Mouse (Mus musculus): ENCODE results near the gene Hist1h1a.

The Hist1h1a gene

DNA sequence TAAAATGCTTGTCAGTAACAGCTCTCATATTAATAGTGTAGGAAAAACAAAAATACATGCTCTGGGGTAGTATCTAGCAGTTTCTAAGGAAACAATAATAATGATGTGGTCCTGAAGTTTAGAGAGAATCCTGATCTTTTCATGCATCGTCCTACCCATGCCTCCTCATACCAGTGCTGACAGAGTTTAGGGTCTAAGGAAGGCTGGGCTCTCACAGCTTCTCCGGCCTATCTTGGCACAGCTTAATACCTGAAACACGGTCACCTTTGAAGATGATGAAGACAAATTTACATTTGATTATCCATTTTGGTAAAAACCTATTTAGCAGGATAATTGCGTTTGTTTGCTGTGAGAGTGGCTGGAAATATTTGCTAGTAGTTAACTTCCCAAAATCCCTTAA lies 19.5 kb upstream of the Hist1h1a start:
- peak; percentile 62 for DNase-seq (ENCODE audit: extremely low spot score)

DNA sequence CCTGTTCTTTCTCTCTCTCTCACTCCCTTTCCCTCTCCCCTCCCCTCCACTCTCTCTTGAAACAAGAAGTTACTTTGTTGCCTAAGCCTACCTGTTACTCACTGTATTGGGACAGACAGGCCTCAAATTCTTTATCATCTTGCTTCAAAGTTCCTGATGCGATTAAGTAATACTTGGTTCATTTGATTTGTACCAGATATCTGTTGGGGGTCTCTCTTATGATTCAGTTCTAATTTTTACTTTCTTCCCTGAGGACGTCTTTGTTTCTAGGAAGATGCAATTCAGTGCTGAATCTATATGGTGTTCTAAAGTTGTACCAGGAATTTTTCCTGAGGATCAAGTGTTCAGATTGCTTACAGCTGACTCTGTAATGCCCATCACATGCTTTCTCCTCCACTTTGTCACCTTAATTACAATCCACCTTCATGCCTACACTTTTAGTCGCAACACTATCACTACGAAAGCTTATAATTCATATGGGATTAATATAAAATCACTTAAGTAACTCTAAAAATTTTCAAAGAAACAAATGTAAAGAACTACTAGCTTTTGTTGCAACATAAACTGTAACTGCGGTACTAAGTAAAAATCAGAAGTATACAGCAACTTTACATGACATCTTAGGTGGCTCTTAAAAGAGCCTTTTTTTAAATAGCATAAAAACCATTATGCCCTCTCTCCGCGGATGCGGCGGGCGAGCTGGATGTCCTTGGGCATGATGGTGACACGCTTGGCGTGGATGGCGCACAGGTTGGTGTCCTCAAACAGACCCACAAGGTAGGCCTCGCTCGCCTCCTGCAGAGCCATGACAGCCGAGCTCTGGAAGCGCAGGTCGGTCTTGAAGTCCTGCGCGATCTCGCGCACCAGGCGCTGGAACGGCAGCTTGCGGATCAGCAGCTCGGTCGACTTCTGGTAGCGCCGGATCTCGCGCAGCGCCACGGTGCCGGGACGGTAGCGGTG lies 18.8 kb upstream of the Hist1h1a start:
- peak; percentile 80 for DNase-seq (ENCODE audit: extremely low spot score)

DNA sequence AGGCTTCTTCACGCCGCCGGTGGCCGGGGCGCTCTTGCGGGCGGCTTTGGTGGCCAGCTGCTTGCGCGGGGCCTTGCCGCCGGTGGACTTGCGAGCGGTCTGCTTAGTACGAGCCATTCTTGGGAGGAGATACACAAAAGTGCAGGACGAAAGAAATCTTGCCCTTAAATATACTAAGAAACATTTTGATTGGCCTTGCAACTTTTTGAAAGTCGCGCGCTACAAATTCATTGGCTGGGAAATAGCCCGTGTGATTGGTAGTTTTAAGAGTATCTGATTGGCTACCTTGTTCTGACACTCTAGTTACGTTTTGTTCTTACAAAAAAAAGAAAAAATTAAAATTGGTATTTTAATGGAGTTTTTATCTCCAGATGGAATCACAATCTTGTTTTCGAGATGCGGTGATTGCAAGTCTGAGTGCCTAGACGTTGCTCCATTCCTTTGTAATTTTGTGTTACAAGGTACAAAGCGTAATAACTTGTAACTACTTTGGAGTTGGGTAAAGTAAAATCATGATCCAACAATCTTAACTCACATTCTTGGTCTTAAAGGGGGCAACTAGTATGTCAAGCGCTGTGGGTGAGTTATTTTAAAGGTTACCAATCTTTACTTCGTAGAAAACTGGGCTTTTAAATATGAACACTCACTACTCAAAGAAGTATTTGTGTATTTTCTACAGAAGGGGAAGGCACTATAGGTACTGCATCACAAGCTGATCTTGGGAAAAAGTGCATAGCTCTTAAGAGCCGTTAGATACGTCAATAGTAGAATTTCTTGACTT lies 17.9 kb upstream of the Hist1h1a start, which contains the start of gene Hist1h3c:
TSS of gene Hist1h3c (minus strand) at position 222 of the 781 bp plus-strand sequence.
- DNase-seq (ENCODE audit: extremely low spot score): peak; percentile 91

DNA sequence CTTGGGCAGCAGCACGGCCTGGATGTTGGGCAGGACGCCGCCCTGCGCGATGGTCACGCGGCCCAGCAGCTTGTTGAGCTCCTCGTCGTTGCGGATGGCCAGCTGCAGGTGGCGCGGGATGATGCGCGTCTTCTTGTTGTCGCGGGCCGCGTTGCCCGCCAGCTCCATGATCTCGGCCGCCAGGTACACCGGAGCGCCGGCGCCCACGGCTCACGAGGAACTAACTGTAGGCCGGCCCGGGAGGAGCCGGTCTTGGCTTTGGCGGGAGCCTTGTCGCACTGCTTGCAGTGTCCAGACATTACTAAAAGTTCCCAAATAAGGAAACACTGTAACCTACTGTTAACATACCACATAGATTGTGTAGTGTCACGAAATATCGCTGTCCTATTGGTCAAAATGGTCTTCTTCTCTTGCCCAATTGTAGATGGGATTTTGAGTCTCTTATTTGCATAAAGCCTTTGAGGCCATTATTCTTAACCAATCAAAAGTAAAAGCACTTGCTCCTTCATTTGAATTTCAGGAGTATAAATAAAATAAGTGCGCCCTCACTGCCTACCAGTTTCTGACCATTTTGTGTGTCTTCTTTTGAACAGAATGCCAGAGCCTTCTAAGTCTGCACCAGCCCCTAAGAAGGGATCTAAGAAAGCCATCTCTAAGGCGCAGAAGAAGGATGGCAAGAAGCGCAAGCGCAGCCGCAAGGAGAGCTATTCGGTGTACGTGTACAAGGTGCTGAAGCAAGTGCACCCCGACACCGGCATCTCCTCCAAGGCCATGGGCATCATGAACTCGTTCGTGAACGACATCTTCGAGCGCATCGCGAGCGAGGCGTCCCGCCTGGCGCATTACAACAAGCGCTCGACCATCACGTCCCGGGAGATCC lies 17.0 kb upstream of the Hist1h1a start, which contains the start of gene Hist1h2bb:
TSS of gene Hist1h2bb (plus strand) at position 534 of the 880 bp plus-strand sequence.
- DNase-seq (ENCODE audit: extremely low spot score): peak; percentile 93

DNA sequence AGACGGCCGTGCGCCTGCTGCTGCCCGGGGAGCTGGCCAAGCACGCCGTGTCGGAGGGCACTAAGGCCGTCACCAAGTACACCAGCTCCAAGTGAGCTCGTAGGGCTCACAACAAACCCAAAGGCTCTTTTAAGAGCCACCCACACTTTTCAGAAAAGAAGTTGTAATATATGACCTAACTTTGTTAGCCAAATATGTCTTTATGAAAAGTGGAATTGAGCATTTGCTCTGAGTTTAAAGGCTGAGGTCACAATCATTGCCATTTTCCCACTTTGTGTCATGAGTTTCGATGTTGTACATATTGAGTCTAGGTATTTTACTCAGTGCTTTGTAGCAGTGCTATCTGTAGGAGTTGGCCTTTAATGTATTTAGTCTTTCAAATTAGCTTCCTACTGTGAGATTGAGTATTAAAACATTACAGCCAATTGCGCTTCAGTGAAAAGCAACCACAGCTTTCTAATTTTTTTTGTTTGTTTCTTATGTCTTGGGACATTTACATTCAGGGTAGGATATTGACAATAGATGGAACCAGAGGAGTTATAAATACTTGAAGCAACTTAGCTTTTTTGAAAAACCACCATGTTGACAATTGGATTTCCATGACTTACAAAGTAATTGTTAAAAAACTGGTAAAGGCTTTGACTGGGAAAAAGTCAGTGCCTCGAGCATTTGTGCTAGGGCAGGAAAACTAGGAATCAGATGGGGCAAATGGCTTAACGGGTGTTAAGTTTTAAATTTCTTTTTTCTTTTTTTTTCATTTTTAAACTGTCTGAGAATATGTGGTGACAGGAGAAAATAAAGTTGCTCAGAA lies 16.2 kb upstream of the Hist1h1a start:
- peak; percentile 72 for DNase-seq (ENCODE audit: extremely low spot score)

DNA sequence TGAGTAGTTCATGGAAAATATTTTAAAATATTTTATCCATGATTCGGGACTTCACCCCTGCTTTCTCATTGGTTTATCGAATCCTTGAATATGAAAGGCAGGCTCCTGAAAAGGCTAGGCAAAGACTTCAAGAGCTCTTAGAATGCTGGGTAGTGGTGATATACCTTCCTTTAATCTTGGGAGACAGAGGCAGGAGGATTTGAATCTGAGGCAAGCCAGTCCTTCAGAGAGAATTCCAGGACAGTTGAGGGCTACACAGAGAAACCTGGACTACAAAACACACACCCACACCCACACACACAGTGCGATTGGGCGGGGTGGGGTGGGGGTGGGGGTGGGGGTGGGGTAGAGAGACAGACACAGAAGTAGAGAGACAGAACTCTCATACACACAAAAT lies 15.6 kb upstream of the Hist1h1a start:
- peak; percentile 68 for DNase-seq (ENCODE audit: extremely low spot score)

DNA sequence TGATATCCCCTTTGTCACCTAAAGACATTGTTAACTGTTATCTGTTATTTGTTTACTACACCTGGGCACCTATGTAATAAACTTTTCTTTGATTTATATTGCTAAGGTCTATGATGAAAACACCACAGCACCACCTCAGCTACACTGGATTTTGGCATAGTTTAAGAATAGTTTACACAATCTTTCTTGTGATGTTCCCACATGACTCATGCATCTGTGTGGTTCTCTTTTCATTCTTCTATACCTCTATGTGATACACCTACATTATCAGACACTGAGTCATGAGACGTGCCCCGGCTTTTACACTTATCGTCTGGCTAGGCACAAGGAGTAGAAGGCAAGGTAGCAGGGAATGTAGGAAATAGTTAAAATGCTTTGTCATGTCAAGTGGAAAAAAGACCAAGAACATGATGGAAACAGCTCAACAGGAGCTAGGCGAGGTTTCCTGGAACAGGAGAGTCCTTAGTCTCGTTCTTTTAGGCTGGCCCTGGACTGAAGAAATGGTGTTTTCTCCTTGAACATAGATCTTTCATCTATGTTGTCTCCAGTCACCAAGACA lies 13.8 kb upstream of the Hist1h1a start:
- DNase-seq (ENCODE audit: extremely low spot score): no peak

DNA sequence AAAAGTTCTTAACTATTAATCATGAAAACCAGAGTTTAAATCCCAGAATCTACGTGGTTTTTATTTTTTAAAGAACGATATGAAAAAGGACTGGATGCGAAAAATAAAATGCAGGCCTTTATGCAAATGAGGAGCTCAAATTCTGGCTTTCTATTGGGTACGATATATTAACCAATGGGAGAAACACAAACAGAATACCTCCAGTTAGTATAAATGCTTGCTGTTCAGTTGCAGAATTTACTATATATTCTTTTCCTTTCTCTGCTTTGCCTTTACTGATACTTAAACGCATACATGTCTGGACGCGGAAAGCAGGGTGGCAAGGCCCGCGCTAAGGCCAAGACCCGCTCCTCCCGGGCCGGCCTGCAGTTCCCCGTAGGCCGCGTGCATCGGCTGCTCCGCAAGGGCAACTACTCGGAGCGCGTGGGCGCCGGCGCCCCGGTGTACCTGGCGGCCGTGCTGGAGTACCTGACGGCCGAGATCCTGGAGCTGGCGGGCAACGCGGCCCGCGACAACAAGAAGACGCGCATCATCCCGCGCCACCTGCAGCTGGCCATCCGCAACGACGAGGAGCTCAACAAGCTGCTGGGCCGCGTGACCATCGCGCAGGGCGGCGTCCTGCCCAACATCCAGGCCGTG lies 12.5 kb upstream of the Hist1h1a start, which contains the start of gene Hist1h2ab:
TSS of gene Hist1h2ab (plus strand) at position 288 of the 639 bp plus-strand sequence.
- DNase-seq (ENCODE audit: extremely low spot score): peak; percentile 91

DNA sequence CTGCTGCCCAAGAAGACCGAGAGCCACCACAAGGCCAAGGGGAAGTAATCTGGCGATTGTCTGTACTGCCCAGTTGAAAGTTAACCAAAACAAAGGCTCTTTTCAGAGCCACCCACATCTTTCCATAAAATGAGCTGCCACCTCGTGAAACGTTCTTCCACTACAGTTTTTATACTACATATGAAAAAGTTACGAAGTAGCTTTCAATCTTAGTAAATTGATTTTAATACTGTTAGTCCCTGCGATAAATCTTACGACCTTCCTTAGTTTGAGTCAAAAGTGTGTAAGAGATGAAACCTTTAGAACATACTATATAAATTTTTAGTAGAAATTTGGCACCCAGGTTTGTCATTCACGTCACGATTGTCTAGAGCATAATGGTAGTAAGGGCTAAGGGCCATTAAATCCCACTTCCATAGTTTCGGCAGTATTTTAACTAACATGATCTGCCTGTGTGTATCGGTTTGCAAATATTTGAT lies 11.9 kb upstream of the Hist1h1a start:
- DNase-seq (ENCODE audit: extremely low spot score): peak; percentile 74

DNA sequence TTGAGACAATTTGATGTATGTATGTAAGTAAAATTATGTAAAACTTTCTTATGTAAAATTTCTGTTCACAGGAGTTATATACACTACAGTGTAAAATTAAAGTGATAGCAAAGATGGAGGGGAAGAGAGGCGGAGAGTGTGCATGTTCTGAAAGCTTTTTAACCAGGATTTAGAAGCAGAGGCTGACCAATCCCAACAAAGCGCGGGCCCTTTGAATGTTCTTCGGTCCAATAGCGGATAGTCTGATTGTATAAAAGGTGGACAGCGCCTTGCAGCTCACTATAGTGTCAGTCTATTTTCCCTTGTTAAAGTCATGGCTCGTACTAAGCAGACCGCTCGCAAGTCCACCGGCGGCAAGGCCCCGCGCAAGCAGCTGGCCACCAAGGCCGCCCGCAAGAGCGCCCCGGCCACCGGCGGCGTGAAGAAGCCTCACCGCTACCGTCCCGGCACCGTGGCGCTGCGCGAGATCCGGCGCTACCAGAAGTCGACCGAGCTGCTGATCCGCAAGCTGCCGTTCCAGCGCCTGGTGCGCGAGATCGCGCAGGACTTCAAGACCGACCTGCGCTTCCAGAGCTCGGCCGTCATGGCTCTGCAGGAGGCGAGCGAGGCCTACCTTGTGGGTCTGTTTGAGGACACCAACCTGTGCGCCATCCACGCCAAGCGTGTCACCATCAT lies 11.3 kb upstream of the Hist1h1a start, which contains the start of gene Hist1h3b:
TSS of gene Hist1h3b (plus strand) at position 201 of the 675 bp plus-strand sequence.
- peak; percentile 90 for DNase-seq (ENCODE audit: extremely low spot score)

DNA sequence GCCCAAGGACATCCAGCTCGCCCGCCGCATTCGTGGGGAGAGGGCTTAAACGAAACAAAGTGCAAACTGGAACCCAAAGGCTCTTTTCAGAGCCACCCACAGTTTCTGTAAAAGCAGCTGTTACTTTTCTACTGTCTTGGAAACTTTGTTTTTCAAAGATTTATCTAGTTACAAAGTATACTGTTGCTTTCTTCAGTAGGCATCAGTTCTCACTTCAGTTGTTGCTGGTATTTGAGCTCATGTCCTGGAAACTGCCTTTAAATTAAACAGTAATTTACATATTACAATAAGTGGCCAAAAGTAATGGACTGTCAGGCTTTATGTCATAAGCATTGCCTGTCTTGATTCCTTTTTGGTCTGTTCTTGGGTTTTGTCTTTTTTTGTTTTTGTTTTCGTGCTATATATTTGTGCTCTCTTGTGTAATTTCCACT lies 10.7 kb upstream of the Hist1h1a start:
- peak; percentile 65 for DNase-seq (ENCODE audit: extremely low spot score)

DNA sequence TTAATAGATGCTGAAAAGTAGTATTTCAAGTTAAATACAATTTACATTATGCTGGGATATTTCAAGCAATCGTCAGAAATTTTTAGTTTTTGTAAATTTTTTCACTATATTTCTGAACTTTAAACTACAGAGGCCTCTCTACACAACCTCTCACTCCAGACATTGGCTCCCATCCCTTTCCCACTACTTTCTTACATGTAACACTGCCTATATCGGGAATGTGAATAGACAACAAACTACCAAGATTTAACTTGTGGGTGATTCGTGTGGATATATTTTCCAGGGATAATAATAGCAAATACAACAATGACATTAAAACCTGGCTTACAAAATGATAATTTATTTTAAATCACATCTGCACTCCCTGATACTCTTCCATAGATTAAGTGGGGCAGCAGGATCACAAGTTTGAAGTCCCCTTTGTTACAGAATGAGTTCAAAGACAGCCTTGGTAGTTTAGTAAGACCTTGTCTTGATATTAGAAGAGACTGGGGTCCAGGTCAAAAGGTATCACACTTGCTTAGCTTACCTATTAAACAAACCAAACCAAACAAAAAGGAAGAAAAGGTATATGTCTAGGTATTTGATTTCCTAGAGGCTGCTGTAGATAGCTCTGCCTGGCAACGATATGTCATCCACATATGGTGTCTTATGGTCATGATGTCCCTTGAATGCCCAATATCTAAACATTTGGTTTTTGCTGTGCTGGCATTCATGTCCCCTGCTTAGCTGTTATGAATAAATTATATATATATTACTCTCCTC lies 10.0 kb upstream of the Hist1h1a start:
- peak; percentile 40 for DNase-seq (ENCODE audit: extremely low spot score)

DNA sequence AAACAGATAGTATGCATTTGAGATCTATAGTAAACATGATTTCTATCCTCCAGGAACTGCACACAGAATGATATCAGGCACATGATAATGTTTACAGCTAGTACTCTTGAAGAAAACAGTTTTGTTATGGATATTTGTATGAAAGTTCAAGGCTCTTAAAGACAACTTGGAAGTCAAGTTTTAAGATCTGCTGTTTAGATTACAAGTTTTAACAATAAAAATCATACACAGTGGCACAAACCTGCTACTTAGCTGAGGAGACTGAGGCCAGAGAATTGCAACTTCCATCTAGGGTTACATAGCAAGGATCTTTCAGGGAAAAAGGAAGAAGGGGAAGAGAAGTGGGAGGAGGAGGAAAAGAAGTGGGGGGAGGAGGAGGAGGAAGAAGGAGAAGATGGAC lies 8.5 kb upstream of the Hist1h1a start:
- no peak for DNase-seq (ENCODE audit: extremely low spot score)

DNA sequence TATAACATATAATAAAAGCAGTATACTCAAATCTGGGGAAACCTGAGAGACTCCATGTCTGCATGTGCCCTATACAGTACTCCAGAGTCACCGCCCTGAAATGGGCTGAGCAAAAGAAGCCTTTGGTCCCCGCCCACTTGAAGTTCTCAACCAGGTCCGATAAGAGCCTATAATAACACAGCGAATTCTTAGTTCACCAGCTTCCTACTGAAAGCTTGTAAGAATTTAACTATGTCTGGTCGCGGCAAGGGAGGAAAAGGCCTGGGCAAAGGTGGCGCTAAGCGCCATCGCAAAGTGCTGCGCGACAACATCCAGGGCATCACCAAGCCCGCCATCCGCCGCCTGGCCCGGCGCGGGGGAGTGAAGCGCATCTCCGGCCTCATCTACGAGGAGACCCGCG lies 6.7 kb upstream of the Hist1h1a start, which contains the start of gene Hist1h4b:
TSS of gene Hist1h4b (plus strand) at position 224 of the 400 bp plus-strand sequence.
- DNase-seq (ENCODE audit: extremely low spot score): peak; percentile 97

DNA sequence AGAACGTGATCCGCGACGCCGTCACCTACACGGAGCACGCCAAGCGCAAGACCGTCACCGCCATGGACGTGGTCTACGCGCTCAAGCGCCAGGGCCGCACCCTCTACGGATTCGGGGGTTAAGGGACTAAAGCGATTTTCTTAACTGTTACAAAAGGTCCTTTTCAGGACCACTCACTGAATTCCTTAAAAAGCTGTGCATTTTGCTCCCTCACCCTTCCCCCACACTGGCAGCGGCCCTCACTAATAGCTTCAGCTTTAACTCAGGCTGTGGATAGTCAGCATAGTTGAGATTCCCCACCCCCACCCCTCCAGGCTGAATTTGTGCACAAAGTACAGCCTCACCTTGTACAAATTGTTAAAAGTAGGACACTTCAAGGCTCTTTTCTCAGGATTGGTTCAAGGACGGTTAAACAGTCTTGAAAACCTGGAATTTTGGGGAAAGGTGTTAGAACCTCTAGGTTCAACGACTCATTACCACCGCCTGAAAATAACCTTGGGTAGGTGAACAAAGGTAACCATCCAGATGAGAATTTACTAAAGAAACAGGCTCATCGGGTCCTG lies 6.2 kb upstream of the Hist1h1a start:
- peak; percentile 79 for DNase-seq (ENCODE audit: extremely low spot score)

DNA sequence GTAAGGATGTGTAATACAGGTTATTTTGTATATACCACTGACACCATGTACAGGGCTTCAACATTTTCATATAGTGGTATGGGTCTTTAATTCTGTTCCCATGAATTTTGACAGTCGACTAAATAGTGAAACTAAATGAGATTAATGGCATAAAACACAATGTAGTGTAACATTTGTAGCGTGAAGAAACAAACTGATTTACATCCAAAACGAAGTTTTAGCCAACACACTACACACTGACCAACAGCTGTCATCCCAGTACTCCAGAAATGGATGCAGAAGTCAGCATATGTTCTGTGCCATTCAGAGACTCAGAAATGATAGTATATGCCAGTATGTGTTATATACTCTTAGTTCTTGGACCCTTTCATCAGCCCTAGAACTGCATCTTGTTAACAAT lies 5.5 kb upstream of the Hist1h1a start:
- DNase-seq (ENCODE audit: extremely low spot score): no peak

DNA sequence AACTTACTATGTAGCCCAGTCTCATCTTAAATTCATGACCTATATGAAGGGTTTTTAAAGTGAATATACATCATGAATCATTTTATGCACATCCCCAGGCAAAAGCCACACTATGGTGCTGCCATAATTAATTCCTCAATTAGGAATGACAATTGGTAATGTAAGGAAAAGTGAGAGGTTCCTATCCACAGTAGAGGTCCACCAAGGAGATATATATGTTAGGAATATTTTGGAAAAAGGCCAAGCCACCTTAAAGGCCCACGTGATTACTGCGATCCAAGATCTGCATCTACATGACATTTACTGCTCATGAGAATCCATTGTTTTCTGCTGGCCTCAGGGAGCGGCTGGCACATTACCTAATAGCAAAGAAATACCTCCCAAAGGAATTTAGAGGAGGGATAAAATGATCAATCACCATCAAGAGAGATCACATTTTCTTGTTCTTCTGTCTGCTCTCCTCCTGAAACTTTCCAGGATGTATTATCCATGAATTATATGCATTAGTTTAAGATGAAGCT lies 4.2 kb upstream of the Hist1h1a start:
- no peak for DNase-seq (ENCODE audit: extremely low spot score)
